Mouse (Mus musculus): Measurements from ENCODE around the gene Camkmt. TPM values are rescaled to one million over a fixed set of nuclear protein-coding genes. Genes with fewer than 3 reads are reported as not detected.

Gene Camkmt
- total RNA-seq, 1 experiment = 7.1 TPM

DNA sequence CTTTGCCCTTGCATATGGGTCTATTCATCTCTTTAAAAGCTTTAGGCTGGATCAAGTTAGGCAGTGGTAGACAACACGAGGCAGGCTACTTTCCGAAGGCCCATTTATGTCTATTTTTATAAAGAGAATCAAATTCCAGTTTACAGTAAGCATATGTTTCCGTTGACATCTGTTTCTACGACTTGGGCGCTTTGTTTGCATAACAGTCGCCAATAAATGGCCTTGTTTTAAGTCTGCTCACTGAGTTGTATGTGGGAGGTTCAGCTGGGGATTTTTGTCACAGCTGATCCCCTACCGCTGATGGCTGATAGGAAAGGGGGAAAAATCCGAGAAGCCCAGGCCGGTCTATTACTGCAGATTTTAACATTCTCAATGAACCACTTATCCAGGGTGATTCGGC lies 285.2 kb downstream of the Camkmt start:
- Histone ChIP-seq H3K36me3 (ENCODE audit: control insufficient read depth, insufficient read depth, low read length, poor library complexity, severe bottlenecking) (no peaks in the 10 kb centered on the region), H3K4me3 (ENCODE audit: insufficient read depth in 1 of 2, low read depth in 1 of 2, low read length in 2 of 2, poor library complexity in 1 of 2, severe bottlenecking in 1 of 2) (no peak overlapping the region), H3K9ac (ENCODE audit: insufficient read depth, low read depth, low read length, poor library complexity, severe bottlenecking) (no peak overlapping the region), H3K27ac (ENCODE audit: insufficient read depth, low read depth, low read length, poor library complexity, severe bottlenecking) (no peak overlapping the region), H3K9me3 (ENCODE audit: control insufficient read depth, insufficient read depth, low read depth, low read length) (no peaks in the 10 kb centered on the region), H3K4me1 (ENCODE audit: control insufficient read depth in 2 of 2, insufficient read depth in 2 of 2, low read length in 2 of 2, poor library complexity in 1 of 2) (no peaks in the 10 kb centered on the region)
- no peak for DNase-seq (ENCODE audit: low read depth, low spot score)
- no peak for TF ChIP-seq ZC3H11A (IDR thresholded peaks at IDR 0.05; ENCODE audit: borderline replicate concordance, low read depth, low read length)
- TF ChIP-seq HCFC1 (IDR thresholded peaks at IDR 0.05; ENCODE audit: borderline replicate concordance, insufficient read depth, low read length) = no peak
- TF ChIP-seq ZNF384 (IDR thresholded peaks at IDR 0.05; ENCODE audit: low read depth, low read length) = no peak
- TF ChIP-seq MAFK (IDR thresholded peaks at IDR 0.05; ENCODE audit: insufficient read depth, low read depth, low read length) = no peak
- no peak for TF ChIP-seq CHD2 (IDR thresholded peaks at IDR 0.05; ENCODE audit: low read depth, low read length)
- in situ Hi-C loops (cut with MboI; ENCODE audit: low sequenced_read_pairs in 2 of 2, unreplicated experiment in 2 of 2) = no loop called here

DNA sequence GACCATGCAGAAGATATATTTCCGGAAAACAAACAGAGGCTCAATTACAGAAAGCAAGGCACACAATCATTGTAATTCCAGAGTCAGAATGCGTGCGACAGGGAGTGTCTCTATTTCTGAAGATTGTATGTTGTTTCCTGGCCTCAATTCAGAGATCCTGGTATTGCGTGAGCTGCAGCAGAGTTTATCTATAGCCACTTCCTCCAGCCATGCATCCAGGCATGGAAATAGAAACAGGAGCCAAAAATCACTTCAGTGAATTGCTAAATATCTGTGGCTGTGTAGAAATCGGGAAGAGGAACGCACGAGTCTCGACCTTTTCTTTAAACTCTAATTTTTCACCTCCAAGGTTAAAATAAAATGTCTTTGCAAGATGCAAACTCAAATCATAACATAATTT lies 287.1 kb downstream of the Camkmt start:
- H3K4me1 ChIP-seq (ENCODE audit: control insufficient read depth in 2 of 2, insufficient read depth in 2 of 2, low read length in 2 of 2, poor library complexity in 1 of 2) = no peaks in the 10 kb centered on the region
- H3K4me3 ChIP-seq (ENCODE audit: insufficient read depth in 1 of 2, low read depth in 1 of 2, low read length in 2 of 2, poor library complexity in 1 of 2, severe bottlenecking in 1 of 2) = no peak overlapping the region
- no peaks in the 10 kb centered on the region for H3K9me3 ChIP-seq (ENCODE audit: control insufficient read depth, insufficient read depth, low read depth, low read length)
- DNase-seq (ENCODE audit: low read depth, low spot score) = no peak
- no peaks in the 10 kb centered on the region for H3K36me3 ChIP-seq (ENCODE audit: control insufficient read depth, insufficient read depth, low read length, poor library complexity, severe bottlenecking)
- H3K9ac ChIP-seq (ENCODE audit: insufficient read depth, low read depth, low read length, poor library complexity, severe bottlenecking) = no peak overlapping the region
- no peak overlapping the region for H3K27ac ChIP-seq (ENCODE audit: insufficient read depth, low read depth, low read length, poor library complexity, severe bottlenecking)
- no peak for TF ChIP-seq CHD2 (IDR thresholded peaks at IDR 0.05; ENCODE audit: low read depth, low read length)
- no peak for TF ChIP-seq ZNF384 (IDR thresholded peaks at IDR 0.05; ENCODE audit: low read depth, low read length)
- TF ChIP-seq HCFC1 (IDR thresholded peaks at IDR 0.05; ENCODE audit: borderline replicate concordance, insufficient read depth, low read length) = no peak
- TF ChIP-seq ZC3H11A (IDR thresholded peaks at IDR 0.05; ENCODE audit: borderline replicate concordance, low read depth, low read length) = no peak
- no peak for TF ChIP-seq MAFK (IDR thresholded peaks at IDR 0.05; ENCODE audit: insufficient read depth, low read depth, low read length)
- in situ Hi-C loops (cut with MboI; ENCODE audit: low sequenced_read_pairs in 2 of 2, unreplicated experiment in 2 of 2) = no loop called here

DNA sequence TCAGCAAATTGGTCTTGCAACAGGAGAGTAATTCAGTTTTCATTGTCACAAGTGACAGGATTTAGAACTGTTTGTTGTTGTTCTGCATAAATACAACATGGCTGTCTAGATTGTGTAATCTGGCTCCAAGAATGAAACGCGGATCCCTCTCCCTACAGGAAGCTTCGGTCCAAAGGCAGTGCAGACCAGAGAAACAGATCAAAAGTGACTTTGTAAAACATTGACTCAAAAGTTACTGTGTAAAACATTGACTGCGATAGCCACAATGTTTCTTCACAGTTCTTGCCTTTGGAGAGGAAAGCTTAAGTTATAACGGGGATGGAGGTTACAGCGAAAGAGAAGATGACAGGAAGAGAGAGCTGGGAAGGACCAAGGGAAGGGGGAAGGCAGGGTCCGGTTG lies 288.7 kb downstream of the Camkmt start:
- Histone ChIP-seq H3K4me3 (ENCODE audit: insufficient read depth in 1 of 2, low read depth in 1 of 2, low read length in 2 of 2, poor library complexity in 1 of 2, severe bottlenecking in 1 of 2) (no peak overlapping the region), H3K4me1 (ENCODE audit: control insufficient read depth in 2 of 2, insufficient read depth in 2 of 2, low read length in 2 of 2, poor library complexity in 1 of 2) (no peaks in the 10 kb centered on the region), H3K27ac (ENCODE audit: insufficient read depth, low read depth, low read length, poor library complexity, severe bottlenecking) (no peak overlapping the region), H3K36me3 (ENCODE audit: control insufficient read depth, insufficient read depth, low read length, poor library complexity, severe bottlenecking) (no peaks in the 10 kb centered on the region), H3K9me3 (ENCODE audit: control insufficient read depth, insufficient read depth, low read depth, low read length) (no peaks in the 10 kb centered on the region), H3K9ac (ENCODE audit: insufficient read depth, low read depth, low read length, poor library complexity, severe bottlenecking) (no peak overlapping the region)
- TF ChIP-seq HCFC1 (IDR thresholded peaks at IDR 0.05; ENCODE audit: borderline replicate concordance, insufficient read depth, low read length) = no peak
- no peak for TF ChIP-seq MAFK (IDR thresholded peaks at IDR 0.05; ENCODE audit: insufficient read depth, low read depth, low read length)
- no peak for TF ChIP-seq ZC3H11A (IDR thresholded peaks at IDR 0.05; ENCODE audit: borderline replicate concordance, low read depth, low read length)
- TF ChIP-seq CHD2 (IDR thresholded peaks at IDR 0.05; ENCODE audit: low read depth, low read length) = no peak
- TF ChIP-seq ZNF384 (IDR thresholded peaks at IDR 0.05; ENCODE audit: low read depth, low read length) = no peak
- no peak for DNase-seq (ENCODE audit: low read depth, low spot score)
- in situ Hi-C loops (cut with MboI; ENCODE audit: low sequenced_read_pairs in 2 of 2, unreplicated experiment in 2 of 2) = no loop called here

DNA sequence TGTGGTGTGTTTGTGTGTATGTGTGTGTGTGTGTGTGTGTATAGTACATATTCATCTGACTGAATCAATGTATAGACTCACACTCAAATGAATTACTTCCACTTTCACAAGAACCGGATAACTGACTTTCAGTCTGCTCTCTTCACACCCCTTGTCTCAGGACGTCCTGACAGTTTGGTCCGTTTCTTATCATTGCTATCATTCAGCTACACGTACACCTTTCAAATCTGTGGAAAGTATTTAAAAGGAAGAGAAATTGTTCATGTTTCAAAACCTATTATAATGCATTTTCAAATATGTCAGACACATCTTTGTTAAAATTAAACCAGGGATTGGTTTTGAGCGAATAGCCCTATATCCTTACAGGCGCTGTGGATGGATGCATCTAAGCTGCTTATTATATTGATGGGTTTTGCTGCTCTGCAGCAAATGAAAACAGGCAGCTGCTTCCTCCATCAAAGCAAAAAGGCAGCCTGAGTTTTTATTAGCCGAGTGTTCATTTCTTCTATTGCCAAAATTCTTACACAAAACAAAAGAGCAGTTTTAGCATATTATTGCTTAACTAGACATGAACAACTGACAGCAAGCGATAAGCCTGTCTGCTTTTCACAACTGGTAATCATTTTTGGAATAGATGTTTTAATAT lies 291.3 kb downstream of the Camkmt start:
- H3K9me3 ChIP-seq (ENCODE audit: control insufficient read depth, insufficient read depth, low read depth, low read length) = no peaks in the 10 kb centered on the region
- no peak overlapping the region for H3K9ac ChIP-seq (ENCODE audit: insufficient read depth, low read depth, low read length, poor library complexity, severe bottlenecking)
- no peaks in the 10 kb centered on the region for H3K4me1 ChIP-seq (ENCODE audit: control insufficient read depth in 2 of 2, insufficient read depth in 2 of 2, low read length in 2 of 2, poor library complexity in 1 of 2)
- H3K4me3 ChIP-seq (ENCODE audit: insufficient read depth in 1 of 2, low read depth in 1 of 2, low read length in 2 of 2, poor library complexity in 1 of 2, severe bottlenecking in 1 of 2) = no peak overlapping the region
- in situ Hi-C loops (cut with MboI; ENCODE audit: low sequenced_read_pairs in 2 of 2, unreplicated experiment in 2 of 2) = no loop called here
- no peak overlapping the region for H3K27ac ChIP-seq (ENCODE audit: insufficient read depth, low read depth, low read length, poor library complexity, severe bottlenecking)
- DNase-seq (ENCODE audit: low read depth, low spot score) = no peak
- no peaks in the 10 kb centered on the region for H3K36me3 ChIP-seq (ENCODE audit: control insufficient read depth, insufficient read depth, low read length, poor library complexity, severe bottlenecking)
- TF ChIP-seq HCFC1 (IDR thresholded peaks at IDR 0.05; ENCODE audit: borderline replicate concordance, insufficient read depth, low read length) = no peak
- TF ChIP-seq CHD2 (IDR thresholded peaks at IDR 0.05; ENCODE audit: low read depth, low read length) = no peak
- TF ChIP-seq ZC3H11A (IDR thresholded peaks at IDR 0.05; ENCODE audit: borderline replicate concordance, low read depth, low read length) = no peak
- no peak for TF ChIP-seq MAFK (IDR thresholded peaks at IDR 0.05; ENCODE audit: insufficient read depth, low read depth, low read length)
- no peak for TF ChIP-seq ZNF384 (IDR thresholded peaks at IDR 0.05; ENCODE audit: low read depth, low read length)

Measured in ES-E14 (cell line).